Mouse (Mus musculus) heart, postnatal 0 days (tissue): ENCODE measurements at regions not wholly inside any gene's neighbourhood (a gene's known extent, or its start where the extent isn't known, plus 50 kb on each side); places are given as distances from the start of the nearest gene placed in this dataset.

Source experiments
- ATAC-seq: fragments of 200-750 bp; cut with Nextera tagmentation; 2 replicates; pipeline ENCODE4 v1.8.0; 2017; ENCODE audit warnings: low read depth, moderate number of reproducible peaks, moderate library complexity; ENCODE audit not compliant: insufficient read depth
- DNase-seq: peaks from one replicate; pipeline ENCODE4 v3.0.0-alpha.2; 2016; ENCODE audit warnings: low spot score
- H3K27ac ChIP-seq: fragments of 300-500 bp; sonication (generic); 2 replicates; pipeline ENCODE4 v1.5.1; 2014; ENCODE audit warnings: low read depth, mild to moderate bottlenecking
- H3K27me3 ChIP-seq: fragments of 300-500 bp; sonication (generic); 2 replicates; pipeline ENCODE4 v1.6.1; 2014; ENCODE audit warnings: low read length, mixed read lengths; ENCODE audit not compliant: control insufficient read depth, insufficient read depth
- H3K36me3 ChIP-seq: fragments of 300-500 bp; sonication (generic); replicated peaks from 2 replicates; pipeline ENCODE4 v1.6.1; 2014; ENCODE audit warnings: low read length, mixed read lengths; ENCODE audit not compliant: control insufficient read depth, insufficient read depth
- H3K4me1 ChIP-seq: fragments of 300-500 bp; sonication (generic); 2 replicates; pipeline ENCODE4 v1.6.1; 2014; ENCODE audit warnings: antibody characterized with exemption; ENCODE audit not compliant: control insufficient read depth, insufficient read depth
- H3K4me2 ChIP-seq: fragments of 300-500 bp; sonication (generic); 2 replicates; pipeline ENCODE4 v1.6.1; 2014; ENCODE audit warnings: low read depth, mild to moderate bottlenecking, low read length, moderate library complexity
- H3K4me3 ChIP-seq: fragments of 300-500 bp; sonication (generic); 2 replicates; pipeline ENCODE4 v1.5.1; 2014; ENCODE audit warnings: low read depth, low read length
- H3K9ac ChIP-seq: fragments of 300-500 bp; sonication (generic); replicated peaks from 2 replicates; pipeline ENCODE4 v1.6.1; 2014; ENCODE audit warnings: low read depth, low read length, mixed read lengths
- H3K9me3 ChIP-seq: fragments of 300-500 bp; sonication (generic); replicated peaks from 2 replicates; pipeline ENCODE4 v1.6.1; 2016; ENCODE audit warnings: low read length; ENCODE audit not compliant: control insufficient read depth
- CTCF ChIP-seq: IDR thresholded peaks from 2 replicates; pipeline ENCODE4 v1.5.1; 2016; ENCODE audit warnings: antibody characterized with exemption, control low read depth, low read depth
- EP300 ChIP-seq: IDR thresholded peaks from 2 replicates; pipeline ENCODE4 v1.6.1; 2016; ENCODE audit warnings: antibody characterized with exemption, low read depth
- WGBS: fragments of 180-500 bp; shearing (Covaris S2); extraction: QIAGEN DNeasy Blood & Tissue Kit; methylation state at CpG from one replicate; pipeline ENCODE4 v1.1.7; 2014; 5-methylcytosine and 5-hydroxymethylcytosine counted together

DNA sequence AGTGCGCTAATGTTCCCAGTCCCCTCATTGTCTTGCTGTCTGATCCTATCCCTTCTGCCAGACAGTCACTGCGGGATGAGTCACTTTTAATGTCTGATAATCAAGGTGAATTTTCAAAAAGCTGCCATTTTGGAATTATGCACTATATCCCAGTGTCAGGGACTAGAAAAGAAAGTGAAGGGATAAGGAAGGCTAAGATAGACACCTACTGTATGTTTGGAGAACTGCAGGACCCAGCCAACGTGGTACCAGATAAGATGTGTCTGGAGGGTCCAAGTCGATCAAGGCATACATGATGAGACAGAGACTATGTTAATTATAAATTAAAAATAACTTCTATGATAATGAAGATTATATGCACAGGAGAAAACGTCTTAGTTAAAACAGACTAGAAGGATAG, 76.6 kb upstream of the Pmfbp1 start:
- ATAC-seq (no peak), DNase-seq (peak; percentile 55)
- H3K4me3 ChIP-seq, result no peak overlapping the region
- no peaks in the 10 kb centered on the region for H3K27me3 ChIP-seq
- H3K9me3 ChIP-seq, result no peaks in the 10 kb centered on the region
- no peaks in the 10 kb centered on the region for H3K4me1 ChIP-seq
- no peak overlapping the region for H3K9ac ChIP-seq
- H3K4me2 ChIP-seq, result no peak overlapping the region
- no peaks in the 10 kb centered on the region for H3K36me3 ChIP-seq
- no peak overlapping the region for H3K27ac ChIP-seq
- TF ChIP-seq CTCF (peak; percentile 71), EP300 (no peak)
- WGBS, result 39% methylated on average over 5 of the region's 5 CpGs

GRCm38 (mm10) chr8:109417971-109418370, 75.9 kb upstream of the Pmfbp1 start:
- Histone ChIP-seq H3K27ac (no peak overlapping the region), H3K27me3 (no peaks in the 10 kb centered on the region), H3K9ac (no peak overlapping the region), H3K4me3 (no peak overlapping the region), H3K9me3 (no peaks in the 10 kb centered on the region), H3K36me3 (no peaks in the 10 kb centered on the region), H3K4me2 (peak overlapping the region; percentile 33; the same call in 1 of the 2 replicates), H3K4me1 (no peaks in the 10 kb centered on the region)
- WGBS, result 13% methylated on average over 12 of the region's 12 CpGs
- no peak for TF ChIP-seq CTCF
- TF ChIP-seq EP300, result no peak
- no peak for ATAC-seq
- no peak for DNase-seq

- Histone ChIP-seq H3K9ac (no peak overlapping the region), H3K27me3 (no peaks in the 10 kb centered on the region), H3K9me3 (no peaks in the 10 kb centered on the region), H3K4me3 (no peak overlapping the region), H3K36me3 (no peaks in the 10 kb centered on the region), H3K4me1 (no peaks in the 10 kb centered on the region), H3K27ac (no peak overlapping the region), H3K4me2 (no peak overlapping the region)
- TF ChIP-seq EP300 (no peak), CTCF (no peak)
- ATAC-seq, result no peak
- 40% methylated on average over 4 of the region's 4 CpGs for WGBS
- no peak for DNase-seq
These were observed 74.7 kb upstream of the Pmfbp1 start for GRCm38 (mm10) chr8:109419029-109419596.

- Histone ChIP-seq H3K4me3 (no peak overlapping the region), H3K9me3 (no peaks in the 10 kb centered on the region), H3K27me3 (no peaks in the 10 kb centered on the region), H3K4me2 (no peak overlapping the region), H3K36me3 (no peaks in the 10 kb centered on the region), H3K4me1 (no peaks in the 10 kb centered on the region), H3K27ac (no peak overlapping the region), H3K9ac (no peak overlapping the region)
- ATAC-seq (no peak), DNase-seq (no peak)
- TF ChIP-seq CTCF (no peak), EP300 (no peak)
- WGBS, result 45% methylated on average over 5 of the region's 5 CpGs
These were observed 69.8 kb upstream of the Pmfbp1 start for GRCm38 (mm10) chr8:109424004-109424403.

- DNase-seq (no peak), ATAC-seq (no peak)
- Histone ChIP-seq H3K27me3 (no peaks in the 10 kb centered on the region), H3K4me1 (no peaks in the 10 kb centered on the region), H3K4me2 (no peak overlapping the region), H3K4me3 (no peak overlapping the region), H3K9me3 (no peaks in the 10 kb centered on the region), H3K36me3 (no peaks in the 10 kb centered on the region), H3K27ac (no peak overlapping the region), H3K9ac (no peak overlapping the region)
- WGBS, result 82% methylated on average over 9 of the region's 9 CpGs
- TF ChIP-seq EP300 (no peak), CTCF (no peak)
These were observed 65.3 kb upstream of the Pmfbp1 start for GRCm38 (mm10) chr8:109428551-109428950.

DNA sequence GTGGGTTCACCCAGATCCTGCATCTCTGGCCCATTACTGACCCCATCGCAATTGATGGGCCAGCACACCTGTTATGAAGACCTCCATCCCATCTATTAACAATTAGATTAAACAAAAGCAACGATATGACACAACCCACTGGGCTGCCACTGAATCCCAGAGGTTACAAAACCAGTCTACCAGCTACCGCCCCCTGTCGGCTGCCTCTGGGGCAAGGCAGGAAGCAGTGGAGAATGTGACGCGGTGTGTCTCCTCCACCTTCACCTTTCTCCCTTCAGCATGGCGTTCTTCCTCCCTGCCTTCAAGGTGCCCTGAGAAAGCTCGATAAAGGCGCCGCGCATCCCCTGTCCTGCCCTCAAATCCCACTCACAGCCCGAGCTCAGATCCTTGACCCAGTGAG, 59.3 kb upstream of the Pmfbp1 start:
- no peaks in the 10 kb centered on the region for H3K27me3 ChIP-seq
- H3K9ac ChIP-seq, result no peak overlapping the region
- no peak overlapping the region for H3K27ac ChIP-seq
- H3K4me1 ChIP-seq, result no peaks in the 10 kb centered on the region
- no peaks in the 10 kb centered on the region for H3K36me3 ChIP-seq
- no peaks in the 10 kb centered on the region for H3K9me3 ChIP-seq
- DNase-seq (no peak), ATAC-seq (no peak)
- no peak overlapping the region for H3K4me3 ChIP-seq
- TF ChIP-seq CTCF (no peak), EP300 (no peak)
- 90% methylated on average over 12 of the region's 12 CpGs for WGBS
- H3K4me2 ChIP-seq, result no peak overlapping the region
